Mouse (Mus musculus): ENCODE results near the gene Casz1. TPM values are rescaled to one million over a fixed set of nuclear protein-coding genes. Genes with fewer than 3 reads are reported as not detected.
A peak's percentile ranks its signal among the peaks of the same experiment; 100 is the strongest.

Gene Casz1
- polyA plus RNA-seq, 1 experiment from 2014 or later: 9.4 TPM

DNA sequence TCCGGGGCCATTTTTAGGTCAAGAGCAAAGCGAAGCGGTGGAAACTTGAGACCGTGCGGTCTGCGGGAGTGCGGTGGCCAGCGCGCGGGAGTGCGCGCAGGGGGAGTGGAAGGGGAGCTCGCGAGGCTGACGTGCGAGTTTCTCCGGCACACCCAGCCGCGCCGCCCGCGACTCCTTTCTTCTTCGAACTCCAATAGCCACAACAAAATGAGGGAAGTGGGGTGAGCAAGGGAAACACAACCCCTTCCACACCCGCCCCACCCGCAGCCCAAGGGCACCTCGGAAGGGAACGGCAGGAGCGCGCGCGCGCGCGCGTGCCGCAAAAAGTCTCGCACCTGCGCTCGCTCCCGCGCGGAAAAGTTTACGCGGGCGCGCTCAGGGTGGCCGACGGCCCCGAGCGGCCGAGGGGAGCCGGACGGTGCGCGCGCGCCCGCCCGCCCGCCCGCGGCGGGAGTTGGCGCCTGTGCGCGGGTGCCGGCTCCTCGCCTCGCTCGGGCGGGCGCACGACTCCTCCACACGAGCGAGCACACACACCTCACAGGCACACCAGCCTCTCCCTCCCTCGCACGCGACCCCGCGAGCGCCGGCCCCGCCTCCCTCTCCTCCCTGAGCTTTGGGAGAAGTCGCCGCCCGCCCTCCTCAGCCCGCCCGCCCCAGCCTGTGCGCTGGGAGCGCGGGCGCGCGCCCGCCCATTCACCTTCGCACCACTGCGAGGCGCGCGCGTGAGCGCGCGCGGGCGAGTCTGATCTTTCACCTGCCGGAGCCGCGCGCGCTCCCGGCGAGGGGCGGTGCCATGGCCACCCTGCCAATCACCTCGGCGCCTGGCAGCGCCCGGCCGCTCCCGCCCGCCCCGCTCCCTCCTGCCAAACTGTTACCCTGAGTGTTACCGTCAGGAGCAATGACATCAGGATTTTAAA lies 96.3 kb downstream of the Casz1 start:
- peaks cover 10% of the 10 kb centered on the region for H3K4me1 ChIP-seq (replicated peaks; ENCODE audit: control insufficient read depth, insufficient read depth)
- WGBS: under 1% methylated on average over 59 of the region's 123 CpGs
- no peaks in the 10 kb centered on the region for H3K36me3 ChIP-seq (ENCODE audit: control insufficient read depth, insufficient read depth, low read length)
- H3K4me3 ChIP-seq (ENCODE audit: low read depth, low read length): peak overlapping the region; percentile 83
- H3K27me3 ChIP-seq (ENCODE audit: control insufficient read depth, insufficient read depth, low read length): no peaks in the 10 kb centered on the region
- DNase-seq (ENCODE audit: low spot score): peak; percentile 97
- no peaks in the 10 kb centered on the region for H3K9me3 ChIP-seq (ENCODE audit: control insufficient read depth, low read length)
- TF ChIP-seq EP300 (optimal IDR thresholded peaks at IDR 0.05): no peak
- TF ChIP-seq CTCF (IDR thresholded peaks at IDR 0.05; ENCODE audit: low read depth): no peak
- peak overlapping the region; percentile 93 for H3K27ac ChIP-seq (replicated peaks)
- peak overlapping the region; percentile 82 for H3K9ac ChIP-seq (ENCODE audit: low read length)
- peak overlapping the region; percentile 89 for H3K4me2 ChIP-seq (replicated peaks; ENCODE audit: low read depth)
- peak; percentile 86 for ATAC-seq (ENCODE audit: low FRiP score, low TSS enrichment)

DNA sequence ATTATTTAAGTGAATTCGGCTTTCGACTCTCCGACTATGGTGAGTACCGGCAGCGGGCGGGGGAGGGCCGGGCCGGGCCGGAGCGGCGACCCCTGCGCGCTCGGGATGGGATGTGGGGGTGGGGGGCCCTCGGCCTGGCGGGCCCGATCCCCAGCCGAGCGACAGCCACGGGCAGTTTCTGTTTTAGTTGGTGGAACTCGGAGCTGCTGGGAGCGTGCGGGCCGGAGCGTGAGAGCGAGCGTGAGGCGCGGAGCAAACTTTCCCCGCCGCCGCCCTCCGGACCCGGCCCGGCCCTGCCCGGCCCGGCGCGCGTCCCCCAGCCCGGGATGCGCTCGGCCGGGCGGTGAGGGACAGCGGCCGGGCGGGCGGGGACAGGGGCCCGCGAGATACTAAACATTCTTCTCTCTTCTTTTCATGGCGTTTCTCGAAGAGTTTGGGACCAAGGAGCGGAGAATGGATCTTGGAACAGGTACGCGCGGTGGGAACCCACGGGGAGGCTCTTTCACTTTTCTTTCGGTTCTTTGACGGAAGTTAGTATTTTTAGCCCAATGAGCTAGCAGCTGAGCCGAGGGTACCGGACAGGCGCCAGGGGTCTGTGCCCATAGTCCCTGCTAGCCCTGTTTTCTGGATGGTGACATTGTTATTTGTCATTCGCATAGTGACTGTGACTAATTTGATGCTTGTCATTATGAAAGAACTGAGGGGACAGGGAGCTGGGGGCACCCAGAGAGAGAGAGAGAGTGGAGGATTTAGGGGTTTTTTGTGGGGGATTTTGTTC lies 97.2 kb downstream of the Casz1 start:
- Histone ChIP-seq H3K9me3 (ENCODE audit: control insufficient read depth, low read length) (no peaks in the 10 kb centered on the region), H3K4me2 (replicated peaks; ENCODE audit: low read depth) (peak overlapping the region; percentile 89), H3K27me3 (ENCODE audit: control insufficient read depth, insufficient read depth, low read length) (no peaks in the 10 kb centered on the region), H3K27ac (replicated peaks) (peak overlapping the region; percentile 93), H3K4me3 (ENCODE audit: low read depth, low read length) (peak overlapping the region; percentile 83), H3K4me1 (replicated peaks; ENCODE audit: control insufficient read depth, insufficient read depth) (peaks cover 12% of the 10 kb centered on the region), H3K9ac (ENCODE audit: low read length) (peak overlapping the region; percentile 82), H3K36me3 (ENCODE audit: control insufficient read depth, insufficient read depth, low read length) (no peaks in the 10 kb centered on the region)
- no peak for ATAC-seq (ENCODE audit: low FRiP score, low TSS enrichment)
- no peak for DNase-seq (ENCODE audit: low spot score)
- TF ChIP-seq EP300 (optimal IDR thresholded peaks at IDR 0.05) (no peak), CTCF (IDR thresholded peaks at IDR 0.05; ENCODE audit: low read depth) (no peak)
- 2% methylated on average over 60 of the region's 64 CpGs for WGBS

DNA sequence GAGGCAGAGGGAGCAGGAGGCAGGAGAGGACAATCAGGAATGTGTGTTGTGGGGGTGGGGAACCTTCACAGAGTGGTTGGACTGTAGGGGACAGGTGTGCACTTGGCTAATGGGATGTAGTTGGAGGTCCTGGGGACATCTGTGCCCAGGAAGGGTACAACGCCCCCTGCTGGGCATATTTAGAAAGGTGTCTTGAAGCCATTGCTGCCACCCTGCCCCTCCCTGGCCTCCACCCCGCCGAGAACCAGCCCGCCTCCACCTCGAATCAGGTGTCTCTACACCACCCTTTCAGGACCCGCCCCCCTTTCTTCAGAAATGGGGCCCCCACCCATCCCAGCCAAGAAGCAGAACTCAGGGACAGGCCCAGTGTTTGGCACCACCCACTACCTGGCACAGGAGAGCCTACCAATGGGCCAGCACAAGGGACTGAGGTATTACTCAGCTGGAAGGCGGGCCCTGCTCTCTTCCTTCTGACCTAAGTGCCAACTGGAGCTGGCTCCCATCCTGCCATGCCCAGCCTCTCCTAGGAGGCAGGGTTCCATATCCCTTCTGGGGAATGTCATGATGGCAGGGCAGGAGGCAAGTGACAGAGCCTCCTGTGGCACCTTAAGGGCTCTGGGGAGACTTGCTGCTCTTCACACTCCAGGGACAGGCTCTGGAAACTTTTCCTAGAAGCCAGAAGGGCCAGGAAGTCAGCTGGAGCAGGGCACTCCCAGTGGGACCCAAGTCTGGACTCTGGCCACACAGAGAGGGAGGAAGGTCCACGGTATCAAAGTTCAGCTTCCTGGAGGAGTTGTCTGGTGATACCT lies 98.9 kb downstream of the Casz1 start:
- WGBS: 20% methylated on average over 8 of the region's 8 CpGs
- DNase-seq (ENCODE audit: low spot score): peak; percentile 96
- H3K9me3 ChIP-seq (ENCODE audit: control insufficient read depth, low read length): no peaks in the 10 kb centered on the region

DNA sequence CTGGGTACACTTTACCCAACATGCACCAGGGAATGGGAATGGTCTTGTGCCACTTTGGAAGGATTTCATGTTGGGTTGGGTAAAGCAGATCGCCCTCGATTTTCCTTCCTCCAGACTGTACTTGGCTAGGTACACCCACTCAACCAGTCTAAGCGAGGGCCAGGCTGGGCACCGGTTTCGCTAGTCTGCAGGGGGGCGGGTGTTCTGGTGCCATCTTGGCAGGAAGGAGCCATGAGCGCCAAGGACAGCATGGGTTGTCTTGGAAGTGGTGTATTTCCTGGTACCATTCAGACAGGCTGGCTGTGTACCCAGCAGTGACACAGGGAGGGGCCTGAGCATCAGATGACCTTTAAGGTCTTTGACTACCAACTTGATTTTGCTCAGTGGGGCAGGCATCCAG lies 101.1 kb downstream of the Casz1 start:
- no peak for TF ChIP-seq EP300 (optimal IDR thresholded peaks at IDR 0.05)
- TF ChIP-seq CTCF (IDR thresholded peaks at IDR 0.05; ENCODE audit: low read depth): no peak
- Histone ChIP-seq H3K4me2 (replicated peaks; ENCODE audit: low read depth) (no peak overlapping the region), H3K9ac (ENCODE audit: low read length) (no peak overlapping the region), H3K27ac (replicated peaks) (peak overlapping the region; percentile 35; the same call in 1 of the 2 replicates), H3K36me3 (ENCODE audit: control insufficient read depth, insufficient read depth, low read length) (no peaks in the 10 kb centered on the region), H3K4me1 (replicated peaks; ENCODE audit: control insufficient read depth, insufficient read depth) (peaks cover 10% of the 10 kb centered on the region), H3K4me3 (ENCODE audit: low read depth, low read length) (no peak overlapping the region), H3K9me3 (ENCODE audit: control insufficient read depth, low read length) (no peaks in the 10 kb centered on the region), H3K27me3 (ENCODE audit: control insufficient read depth, insufficient read depth, low read length) (no peaks in the 10 kb centered on the region)
- no peak for DNase-seq (ENCODE audit: low spot score)
- ATAC-seq (ENCODE audit: low FRiP score, low TSS enrichment): no peak
- 88% methylated on average over 7 of the region's 7 CpGs for WGBS

More for the DNA sequence above, 98.9 kb downstream of the Casz1 start:
- no peaks in the 10 kb centered on the region for H3K27me3 ChIP-seq (ENCODE audit: control insufficient read depth, insufficient read depth, low read length)
- peak; percentile 90 for ATAC-seq (ENCODE audit: low FRiP score, low TSS enrichment)
- peaks cover 10% of the 10 kb centered on the region for H3K4me1 ChIP-seq (replicated peaks; ENCODE audit: control insufficient read depth, insufficient read depth)
- no peak overlapping the region for H3K4me3 ChIP-seq (ENCODE audit: low read depth, low read length)
- H3K27ac ChIP-seq (replicated peaks): peak overlapping the region; percentile 93
- no peaks in the 10 kb centered on the region for H3K36me3 ChIP-seq (ENCODE audit: control insufficient read depth, insufficient read depth, low read length)
- TF ChIP-seq EP300 (optimal IDR thresholded peaks at IDR 0.05): no peak
- TF ChIP-seq CTCF (IDR thresholded peaks at IDR 0.05; ENCODE audit: low read depth): peak; percentile 80
- H3K4me2 ChIP-seq (replicated peaks; ENCODE audit: low read depth): peak overlapping the region; percentile 89
- H3K9ac ChIP-seq (ENCODE audit: low read length): peak overlapping the region; percentile 27; the same call in 1 of the 2 replicates

DNA sequence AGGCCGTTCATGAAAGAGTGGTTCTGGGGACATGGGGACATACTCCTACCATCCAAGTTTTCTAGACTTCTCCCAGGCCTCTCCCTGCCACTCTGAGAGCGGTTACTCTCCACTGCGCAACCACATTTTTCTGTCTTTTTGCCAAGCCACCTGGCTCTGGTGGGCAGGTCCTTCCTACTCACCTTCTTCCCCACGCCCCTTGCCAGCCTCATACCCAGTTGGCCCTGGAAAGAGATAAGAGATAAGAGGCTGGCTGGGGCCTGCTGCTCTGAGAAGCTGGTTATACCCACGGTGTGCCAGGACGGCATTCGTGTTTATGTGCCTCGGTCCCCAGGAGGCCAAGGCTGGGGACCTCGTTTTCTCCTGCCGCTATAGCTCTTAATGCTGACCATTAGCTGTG lies 102.6 kb downstream of the Casz1 start:
- Histone ChIP-seq H3K27ac (replicated peaks) (peak overlapping the region; percentile 65), H3K4me1 (replicated peaks; ENCODE audit: control insufficient read depth, insufficient read depth) (peaks cover 11% of the 10 kb centered on the region)

More for the DNA sequence above, 102.6 kb downstream of the Casz1 start:
- Histone ChIP-seq H3K4me3 (ENCODE audit: low read depth, low read length) (no peak overlapping the region), H3K9me3 (ENCODE audit: control insufficient read depth, low read length) (no peaks in the 10 kb centered on the region), H3K4me2 (replicated peaks; ENCODE audit: low read depth) (no peak overlapping the region), H3K9ac (ENCODE audit: low read length) (no peak overlapping the region), H3K36me3 (ENCODE audit: control insufficient read depth, insufficient read depth, low read length) (no peaks in the 10 kb centered on the region), H3K27me3 (ENCODE audit: control insufficient read depth, insufficient read depth, low read length) (no peaks in the 10 kb centered on the region)
- TF ChIP-seq EP300 (optimal IDR thresholded peaks at IDR 0.05) (no peak), CTCF (IDR thresholded peaks at IDR 0.05; ENCODE audit: low read depth) (no peak)
- DNase-seq (ENCODE audit: low spot score) (peak; percentile 59), ATAC-seq (ENCODE audit: low FRiP score, low TSS enrichment) (no peak)
- 86% methylated on average over 10 of the region's 10 CpGs for WGBS
